Mouse (Mus musculus): Measurements from ENCODE around the gene Atp6ap2. TPM values are rescaled to one million over a fixed set of nuclear protein-coding genes. Genes with fewer than 3 reads are reported as not detected.

Gene Atp6ap2
- 59.9 and 66.9 TPM in 2 replicates for polyA plus RNA-seq (2015; fragmentation: Nextera tagmentation; extraction: Ambion mirVana)

DNA sequence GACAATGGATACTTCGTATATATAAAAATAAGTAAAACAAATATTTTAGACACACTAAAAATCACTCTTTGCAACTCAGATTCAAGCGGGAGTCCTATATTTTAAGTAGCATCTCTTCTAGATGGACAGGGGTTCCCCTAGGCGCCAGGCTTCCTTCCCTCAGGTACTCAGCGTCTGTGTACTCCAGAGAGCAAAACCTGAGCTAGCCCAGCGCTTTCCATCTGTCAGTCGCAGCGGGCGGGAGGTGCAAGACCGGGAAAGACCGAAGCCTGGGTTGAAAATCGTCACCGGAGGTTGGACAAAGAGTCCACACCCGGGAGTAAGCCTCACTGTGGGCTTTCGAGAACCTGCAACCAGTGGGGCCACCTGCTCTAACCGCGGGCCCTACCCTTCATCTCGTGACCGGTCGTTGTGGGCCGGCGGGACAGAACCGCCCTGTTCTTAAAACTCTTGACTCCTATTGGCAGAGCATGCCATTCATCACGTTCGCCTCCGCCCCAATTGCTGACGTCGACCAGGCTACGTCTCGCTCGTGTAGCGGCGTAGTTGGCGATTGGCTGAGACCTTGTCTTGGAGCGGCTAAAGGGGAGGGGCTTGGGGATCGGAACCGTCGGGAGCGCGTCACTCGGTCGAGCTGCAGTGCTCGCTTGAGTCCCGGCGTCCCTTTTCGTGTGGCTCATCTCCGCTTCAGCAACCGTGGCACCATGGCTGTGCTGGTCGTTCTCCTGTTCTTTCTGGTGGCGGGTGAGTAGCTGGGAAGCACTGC, at the start of gene Atp6ap2:
Gene Atp6ap2 (plus strand): TSS at position 610 of the 766 bp plus-strand sequence.
- H3K27me3 ChIP-seq (ENCODE audit: control insufficient read depth, insufficient read depth, low read depth, low read length) = no peaks in the 10 kb centered on the region
- 17% methylated on average over 49 of the region's 49 CpGs for WGBS (ENCODE audit: insufficient replicate concordance)
- peaks cover 8% of the 10 kb centered on the region for H3K4me1 ChIP-seq (ENCODE audit: control insufficient read depth, low read depth, low read length)
- H3K27ac ChIP-seq (ENCODE audit: low read length) = peak within 1 kb of the TSS; percentile 78
- H3K9ac ChIP-seq (ENCODE audit: low read depth, low read length) = peak within 1 kb of the TSS; percentile 92
- peak within 1 kb of the TSS; percentile 78 for H3K4me3 ChIP-seq (ENCODE audit: low read depth, low read length)
- H3K36me3 ChIP-seq (ENCODE audit: control insufficient read depth, insufficient read depth) = no peaks in the 10 kb centered on the region
- peak; percentile 99 for ATAC-seq (ENCODE audit: low read depth)
- H3K4me2 ChIP-seq (ENCODE audit: low read depth, low read length) = peak within 1 kb of the TSS; percentile 80
- no peaks in the 10 kb centered on the region for H3K9me3 ChIP-seq (replicated peaks; ENCODE audit: control insufficient read depth, low read length)

DNA sequence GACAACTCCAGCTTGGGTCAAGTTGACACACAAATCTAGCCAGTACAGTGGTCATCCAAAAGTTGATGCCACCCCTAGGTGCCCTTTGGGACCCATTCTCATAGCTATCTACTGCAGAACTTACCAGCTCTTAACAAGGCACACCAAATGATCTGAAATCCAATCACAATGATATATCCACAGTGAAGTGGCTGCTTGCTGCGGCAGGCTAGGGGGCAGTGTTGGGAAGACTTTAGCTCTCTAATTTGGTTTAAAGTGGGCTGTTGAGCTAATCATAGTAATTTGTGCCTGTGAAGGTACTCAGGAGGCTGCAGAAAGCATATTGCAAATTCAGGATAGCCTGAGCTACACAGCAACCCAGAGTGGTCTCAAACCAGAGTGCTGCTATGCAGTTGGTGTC, 43.2 kb upstream of the Atp6ap2 start:
- Histone ChIP-seq H3K9ac (ENCODE audit: low read depth, low read length) (no peak overlapping the region), H3K4me2 (ENCODE audit: low read depth, low read length) (no peak overlapping the region), H3K27ac (ENCODE audit: low read length) (no peak overlapping the region), H3K9me3 (replicated peaks; ENCODE audit: control insufficient read depth, low read length) (no peaks in the 10 kb centered on the region), H3K36me3 (ENCODE audit: control insufficient read depth, insufficient read depth) (no peaks in the 10 kb centered on the region), H3K4me3 (ENCODE audit: low read depth, low read length) (no peak overlapping the region), H3K27me3 (ENCODE audit: control insufficient read depth, insufficient read depth, low read depth, low read length) (no peaks in the 10 kb centered on the region), H3K4me1 (ENCODE audit: control insufficient read depth, low read depth, low read length) (no peaks in the 10 kb centered on the region; the same call in 1 of the 2 replicates)
- 54% methylated on average over 1 of the region's 1 CpGs for WGBS (ENCODE audit: insufficient replicate concordance)
- no peak for ATAC-seq (ENCODE audit: low read depth)

DNA sequence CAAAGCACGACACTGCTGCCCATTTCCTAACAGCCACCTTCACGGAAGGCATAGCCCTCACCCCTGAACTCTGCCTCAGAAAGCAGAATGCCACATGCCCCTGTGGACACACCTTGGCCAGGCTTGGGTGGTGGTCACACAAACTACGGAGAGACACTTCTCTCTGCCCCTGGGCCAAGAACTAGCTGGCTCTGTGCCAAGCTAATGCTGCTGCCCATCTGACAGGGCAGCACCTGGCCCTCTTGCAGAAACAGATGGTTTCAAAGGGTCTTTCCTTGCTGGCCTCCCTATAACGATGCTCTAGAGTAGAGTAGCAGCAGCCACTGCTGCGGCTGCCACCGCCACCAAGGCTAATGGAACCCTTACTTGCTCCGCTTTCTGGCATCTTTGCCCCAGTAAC, 30.5 kb upstream of the Atp6ap2 start:
- H3K9ac ChIP-seq (ENCODE audit: low read depth, low read length) = no peak overlapping the region
- H3K4me3 ChIP-seq (ENCODE audit: low read depth, low read length) = no peak overlapping the region
- no peaks in the 10 kb centered on the region for H3K4me1 ChIP-seq (ENCODE audit: control insufficient read depth, low read depth, low read length)
- no peak overlapping the region for H3K4me2 ChIP-seq (ENCODE audit: low read depth, low read length)
- no peaks in the 10 kb centered on the region for H3K27me3 ChIP-seq (ENCODE audit: control insufficient read depth, insufficient read depth, low read depth, low read length)
- H3K36me3 ChIP-seq (ENCODE audit: control insufficient read depth, insufficient read depth) = no peaks in the 10 kb centered on the region
- ATAC-seq (ENCODE audit: low read depth) = no peak
- 60% methylated on average over 7 of the region's 7 CpGs for WGBS (ENCODE audit: insufficient replicate concordance)
- H3K9me3 ChIP-seq (replicated peaks; ENCODE audit: control insufficient read depth, low read length) = no peaks in the 10 kb centered on the region
- no peak overlapping the region for H3K27ac ChIP-seq (ENCODE audit: low read length)

DNA sequence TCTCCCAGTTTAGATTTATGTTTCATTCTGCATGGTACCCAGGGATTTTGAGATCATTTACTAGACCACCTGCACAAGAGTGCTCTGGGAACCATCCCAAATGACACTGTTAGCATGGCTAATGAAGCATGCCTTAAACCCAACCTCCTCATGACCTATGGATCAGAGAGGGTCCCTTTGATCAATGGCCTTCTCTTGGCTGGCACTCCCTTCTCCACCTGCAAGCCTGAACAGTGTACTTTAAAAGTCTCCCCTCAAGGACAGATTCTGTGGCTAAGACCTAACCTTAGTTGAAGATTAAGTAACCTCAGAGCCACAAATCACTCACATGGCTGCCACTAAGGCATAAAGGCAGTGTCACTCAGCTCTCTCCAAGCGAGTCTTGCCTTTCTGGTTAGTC, 16.2 kb upstream of the Atp6ap2 start:
- 43% methylated on average over 1 of the region's 1 CpGs for WGBS (ENCODE audit: insufficient replicate concordance)
- Histone ChIP-seq H3K9ac (ENCODE audit: low read depth, low read length) (no peak overlapping the region), H3K4me2 (ENCODE audit: low read depth, low read length) (no peak overlapping the region), H3K4me1 (ENCODE audit: control insufficient read depth, low read depth, low read length) (no peaks in the 10 kb centered on the region), H3K9me3 (replicated peaks; ENCODE audit: control insufficient read depth, low read length) (no peaks in the 10 kb centered on the region), H3K36me3 (ENCODE audit: control insufficient read depth, insufficient read depth) (no peaks in the 10 kb centered on the region), H3K4me3 (ENCODE audit: low read depth, low read length) (no peak overlapping the region), H3K27ac (ENCODE audit: low read length) (no peak overlapping the region), H3K27me3 (ENCODE audit: control insufficient read depth, insufficient read depth, low read depth, low read length) (no peaks in the 10 kb centered on the region)
- no peak for ATAC-seq (ENCODE audit: low read depth)

DNA sequence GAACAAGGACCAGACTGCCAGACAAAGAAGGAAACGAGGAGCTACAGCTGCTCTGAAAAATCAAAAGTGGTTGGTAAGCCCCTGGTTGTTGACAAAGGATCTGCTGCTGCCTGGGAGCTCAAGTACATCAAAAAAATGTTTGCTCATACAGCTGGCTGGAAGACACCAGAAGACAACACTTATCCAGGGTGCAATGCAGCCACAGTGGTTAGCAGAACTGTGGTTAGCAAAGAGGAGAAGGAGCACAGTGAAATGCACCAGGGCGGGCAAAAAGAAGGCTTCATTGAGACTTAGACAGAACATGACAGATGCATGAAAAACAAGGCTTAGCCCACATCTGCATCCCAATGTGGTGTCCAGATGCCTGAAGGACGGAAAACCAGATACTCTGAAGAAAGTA, 9.7 kb upstream of the Atp6ap2 start:
- WGBS (ENCODE audit: insufficient replicate concordance) = 52% methylated on average over 3 of the region's 3 CpGs
- H3K9me3 ChIP-seq (replicated peaks; ENCODE audit: control insufficient read depth, low read length) = no peaks in the 10 kb centered on the region
- H3K4me3 ChIP-seq (ENCODE audit: low read depth, low read length) = no peak overlapping the region
- no peak for ATAC-seq (ENCODE audit: low read depth)
- H3K27me3 ChIP-seq (ENCODE audit: control insufficient read depth, insufficient read depth, low read depth, low read length) = no peaks in the 10 kb centered on the region
- H3K4me1 ChIP-seq (ENCODE audit: control insufficient read depth, low read depth, low read length) = no peaks in the 10 kb centered on the region
- H3K9ac ChIP-seq (ENCODE audit: low read depth, low read length) = no peak overlapping the region
- H3K4me2 ChIP-seq (ENCODE audit: low read depth, low read length) = no peak overlapping the region
- no peak overlapping the region for H3K27ac ChIP-seq (ENCODE audit: low read length)
- H3K36me3 ChIP-seq (ENCODE audit: control insufficient read depth, insufficient read depth) = no peaks in the 10 kb centered on the region

DNA sequence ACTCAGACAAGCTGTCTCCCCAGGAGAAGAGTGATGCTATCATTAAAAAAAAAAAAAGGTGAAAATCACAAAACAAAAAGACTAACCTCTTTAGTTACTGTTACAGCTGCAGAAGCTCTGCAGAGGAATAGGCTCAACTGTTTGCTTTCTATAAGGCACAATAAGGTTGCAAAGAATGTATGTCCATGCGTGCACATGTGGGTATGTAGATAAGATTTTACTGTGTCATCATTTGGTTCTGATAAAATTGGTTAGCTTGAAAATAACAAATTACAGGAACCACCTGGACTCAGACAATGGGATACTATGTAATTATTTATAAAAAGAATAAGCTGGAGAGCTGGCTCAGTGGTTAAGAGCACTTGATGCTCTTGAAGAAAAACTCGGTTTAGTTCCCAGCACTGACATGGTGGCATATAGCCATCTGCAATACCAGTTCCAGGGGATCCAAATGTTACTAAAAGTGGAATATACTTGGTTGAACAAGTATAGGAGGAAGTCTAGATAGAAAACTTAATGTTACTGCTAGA, 9.2 kb upstream of the Atp6ap2 start:
- no peak overlapping the region for H3K27ac ChIP-seq (ENCODE audit: low read length)
- no peaks in the 10 kb centered on the region for H3K4me1 ChIP-seq (ENCODE audit: control insufficient read depth, low read depth, low read length)
- no peak overlapping the region for H3K9ac ChIP-seq (ENCODE audit: low read depth, low read length)
- no peak overlapping the region for H3K4me2 ChIP-seq (ENCODE audit: low read depth, low read length)
- no peaks in the 10 kb centered on the region for H3K36me3 ChIP-seq (ENCODE audit: control insufficient read depth, insufficient read depth)
- no peak for ATAC-seq (ENCODE audit: low read depth)
- H3K9me3 ChIP-seq (replicated peaks; ENCODE audit: control insufficient read depth, low read length) = no peaks in the 10 kb centered on the region
- H3K27me3 ChIP-seq (ENCODE audit: control insufficient read depth, insufficient read depth, low read depth, low read length) = no peaks in the 10 kb centered on the region
- WGBS (ENCODE audit: insufficient replicate concordance) = 44% methylated on average over 2 of the region's 2 CpGs
- H3K4me3 ChIP-seq (ENCODE audit: low read depth, low read length) = no peak overlapping the region

DNA sequence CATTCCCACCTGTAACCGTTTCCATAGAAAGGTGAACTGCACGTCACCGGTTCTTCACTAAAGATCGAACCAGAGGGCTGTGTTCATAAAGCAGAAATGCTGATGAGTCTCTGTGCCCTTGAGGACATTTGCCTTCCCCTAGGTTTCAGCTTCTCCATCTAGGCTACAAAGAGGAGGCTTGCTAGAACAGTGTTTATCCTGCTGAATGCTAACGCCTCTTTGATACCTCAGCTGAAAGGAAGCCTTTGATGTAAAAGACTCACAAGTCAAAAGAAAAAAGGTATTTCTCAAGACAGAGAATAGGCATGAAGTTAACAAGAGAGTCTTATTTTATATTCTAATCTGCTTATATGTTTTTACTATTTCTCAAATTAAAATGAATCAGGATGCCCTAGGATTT, 4.3 kb upstream of the Atp6ap2 start:
- Histone ChIP-seq H3K4me1 (ENCODE audit: control insufficient read depth, low read depth, low read length) (no peaks in the 10 kb centered on the region), H3K9me3 (replicated peaks; ENCODE audit: control insufficient read depth, low read length) (no peaks in the 10 kb centered on the region), H3K27ac (ENCODE audit: low read length) (no peak overlapping the region), H3K9ac (ENCODE audit: low read depth, low read length) (no peak overlapping the region), H3K27me3 (ENCODE audit: control insufficient read depth, insufficient read depth, low read depth, low read length) (no peaks in the 10 kb centered on the region), H3K36me3 (ENCODE audit: control insufficient read depth, insufficient read depth) (no peaks in the 10 kb centered on the region), H3K4me3 (ENCODE audit: low read depth, low read length) (no peak overlapping the region), H3K4me2 (ENCODE audit: low read depth, low read length) (no peak overlapping the region)
- no peak for ATAC-seq (ENCODE audit: low read depth)
- 78% methylated on average over 5 of the region's 5 CpGs for WGBS (ENCODE audit: insufficient replicate concordance)

DNA sequence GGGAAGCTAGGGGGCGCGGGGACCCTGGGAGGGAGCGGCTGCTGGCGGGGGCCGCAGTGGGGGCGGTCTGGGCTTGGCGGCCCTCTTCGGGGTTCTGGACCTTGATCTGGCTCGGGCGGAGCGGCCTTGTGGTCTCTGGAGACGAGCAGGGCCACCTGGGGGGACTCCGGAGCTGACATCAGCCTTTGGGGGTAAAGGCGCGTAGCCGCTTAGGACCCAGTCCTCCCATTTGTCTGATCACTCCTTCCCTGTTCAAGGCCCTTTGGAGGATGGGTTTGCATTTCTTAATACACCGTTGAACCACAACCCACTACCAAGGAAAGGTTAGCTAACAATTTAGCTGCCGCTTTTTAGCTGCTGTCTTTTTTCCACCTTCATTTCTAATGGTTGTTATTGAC, 356 bp downstream of the Atp6ap2 start:
- Histone ChIP-seq H3K4me1 (ENCODE audit: control insufficient read depth, low read depth, low read length) (peaks cover 8% of the 10 kb centered on the region), H3K27ac (ENCODE audit: low read length) (peak overlapping the region; percentile 78), H3K4me3 (ENCODE audit: low read depth, low read length) (peak overlapping the region; percentile 78), H3K27me3 (ENCODE audit: control insufficient read depth, insufficient read depth, low read depth, low read length) (no peaks in the 10 kb centered on the region), H3K9me3 (replicated peaks; ENCODE audit: control insufficient read depth, low read length) (no peaks in the 10 kb centered on the region), H3K9ac (ENCODE audit: low read depth, low read length) (peak overlapping the region; percentile 92), H3K36me3 (ENCODE audit: control insufficient read depth, insufficient read depth) (no peaks in the 10 kb centered on the region), H3K4me2 (ENCODE audit: low read depth, low read length) (peak overlapping the region; percentile 57)
- ATAC-seq (ENCODE audit: low read depth) = peak; percentile 7; the same call in 1 of the 2 replicates
- 24% methylated on average over 17 of the region's 18 CpGs for WGBS (ENCODE audit: insufficient replicate concordance)

DNA sequence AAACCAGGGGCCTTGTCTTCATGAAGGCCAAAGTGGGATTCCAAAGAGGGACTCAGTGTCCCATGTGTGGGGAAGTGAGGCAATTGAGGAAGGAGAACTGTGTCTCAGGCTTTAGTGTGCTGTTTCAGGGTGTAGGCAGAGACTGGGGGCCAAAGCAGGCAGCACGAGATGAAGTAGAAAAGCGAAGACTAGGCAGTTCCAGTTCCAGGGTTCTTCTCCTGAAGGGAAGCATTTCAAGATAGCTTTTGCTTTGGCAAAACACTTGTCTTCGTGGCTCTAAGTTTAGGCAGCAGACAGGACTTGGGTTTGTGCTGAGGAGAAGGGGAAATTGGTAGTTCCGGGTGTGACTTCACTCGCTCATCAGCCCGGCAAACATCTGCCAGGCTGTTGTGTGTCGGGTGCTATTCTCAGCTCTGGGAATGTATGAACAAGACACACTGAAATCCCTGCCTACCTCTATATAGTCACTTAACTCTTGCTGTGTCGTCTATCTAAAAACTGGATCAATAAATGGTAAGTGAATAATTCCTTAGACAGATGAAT, 3.9 kb downstream of the Atp6ap2 start:
- Histone ChIP-seq H3K27ac (ENCODE audit: low read length) (no peak overlapping the region), H3K4me2 (ENCODE audit: low read depth, low read length) (no peak overlapping the region), H3K36me3 (ENCODE audit: control insufficient read depth, insufficient read depth) (no peaks in the 10 kb centered on the region), H3K27me3 (ENCODE audit: control insufficient read depth, insufficient read depth, low read depth, low read length) (no peaks in the 10 kb centered on the region), H3K9me3 (replicated peaks; ENCODE audit: control insufficient read depth, low read length) (no peaks in the 10 kb centered on the region), H3K9ac (ENCODE audit: low read depth, low read length) (no peak overlapping the region), H3K4me3 (ENCODE audit: low read depth, low read length) (no peak overlapping the region), H3K4me1 (ENCODE audit: control insufficient read depth, low read depth, low read length) (peaks cover 11% of the 10 kb centered on the region)
- ATAC-seq (ENCODE audit: low read depth) = no peak
- 62% methylated on average over 8 of the region's 8 CpGs for WGBS (ENCODE audit: insufficient replicate concordance)
